Mouse (Mus musculus): ENCODE data around the gene Ptpru.
"Not testable (repeated sequence)": the region's sequence is repeated elsewhere in the genome, so short reads cannot be mapped to it uniquely, and the experiment has no call there.

Gene Ptpru

GRCm38 (mm10) chr4:131836351-131836881, 1.7 kb downstream of the Ptpru start:
- no peak for DNase-seq (ENCODE audit: low read depth, low spot score)

GRCm38 (mm10) chr4:131833971-131834609, 4.0 kb downstream of the Ptpru start:
- no peak for DNase-seq (ENCODE audit: low read depth, low spot score)

DNA sequence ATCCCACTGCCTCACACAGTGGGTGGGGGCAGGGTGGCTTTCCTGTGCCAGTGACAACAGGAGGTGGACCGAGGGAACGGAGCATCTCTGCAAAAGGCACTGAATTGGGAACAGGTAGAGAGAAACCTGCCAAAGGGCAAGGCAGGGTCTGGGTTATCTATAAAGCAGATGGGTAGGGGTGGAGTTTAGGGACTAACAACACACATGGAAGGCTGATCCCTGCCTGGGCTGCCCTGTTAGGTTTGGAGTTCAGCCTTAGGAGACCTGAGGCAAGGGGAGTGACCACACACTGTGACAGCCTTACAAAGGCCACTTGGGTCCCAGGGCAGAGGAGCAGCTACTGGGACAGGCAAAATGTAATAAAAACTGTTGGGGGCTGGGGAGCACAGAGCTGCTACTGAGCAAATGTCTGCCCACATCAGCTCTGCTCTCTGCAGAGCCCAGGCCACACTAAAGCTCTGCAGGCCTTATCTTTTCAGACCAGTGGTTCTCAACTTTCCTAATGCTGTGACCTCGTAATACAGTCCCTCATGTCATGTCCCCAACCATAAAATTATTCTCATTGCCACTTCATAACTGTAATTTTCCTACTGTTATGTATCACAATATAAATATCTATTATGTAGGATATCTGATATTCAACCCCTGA, 5.2 kb downstream of the Ptpru start:
- no peak for DNase-seq (ENCODE audit: low read depth, low spot score)

DNA sequence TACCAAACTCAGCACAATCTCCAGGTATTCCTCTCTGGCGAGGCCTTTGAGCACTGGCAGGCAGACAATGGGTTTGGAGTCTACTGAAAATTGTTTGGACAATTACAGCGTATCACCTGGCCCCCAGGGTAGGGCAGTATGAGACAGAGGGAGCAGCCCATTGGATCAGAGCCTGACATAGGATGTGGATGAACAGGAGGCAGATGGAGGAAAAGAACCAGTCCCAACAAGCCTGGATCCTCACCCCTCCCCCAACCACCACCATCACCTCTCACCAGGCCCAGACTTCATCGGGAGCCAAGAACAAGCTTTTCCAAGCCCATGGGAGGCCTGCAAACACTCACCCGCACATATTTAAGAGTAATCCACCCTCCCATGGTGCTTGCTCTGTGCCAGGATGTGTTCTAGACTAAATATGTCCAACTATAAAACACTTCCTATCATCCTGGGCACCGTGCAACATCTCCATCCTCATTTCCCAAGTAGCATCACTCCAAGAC, 6.5 kb downstream of the Ptpru start:
- DNase-seq (ENCODE audit: low read depth, low spot score), result no peak

GRCm38 (mm10) chr4:131829123-131829522, 9.0 kb downstream of the Ptpru start:
- no peak for DNase-seq (ENCODE audit: low read depth, low spot score)

GRCm38 (mm10) chr4:131826905-131827304, 11.2 kb downstream of the Ptpru start:
- peak; percentile 48 for DNase-seq (ENCODE audit: low read depth, low spot score)

DNA sequence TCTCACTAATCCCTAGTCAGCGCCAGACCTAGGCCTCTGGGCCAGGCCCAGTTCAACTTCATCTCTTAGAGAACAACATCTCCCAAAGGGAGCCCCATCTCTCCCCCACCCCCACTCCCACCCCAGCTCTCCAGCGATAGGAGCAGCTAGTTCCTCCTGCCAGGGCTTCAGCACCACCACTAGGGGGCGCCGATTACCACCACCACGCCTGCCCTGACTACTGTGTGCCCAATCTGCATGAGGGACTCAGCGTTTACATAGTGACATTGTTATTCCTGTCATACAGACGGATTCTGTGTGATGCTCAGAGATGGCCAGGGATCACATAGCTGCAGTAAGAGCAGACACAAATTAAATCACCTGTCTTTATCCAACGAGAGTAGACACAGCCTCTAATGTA, 12.3 kb downstream of the Ptpru start:
- DNase-seq (ENCODE audit: low read depth, low spot score), result no peak

DNA sequence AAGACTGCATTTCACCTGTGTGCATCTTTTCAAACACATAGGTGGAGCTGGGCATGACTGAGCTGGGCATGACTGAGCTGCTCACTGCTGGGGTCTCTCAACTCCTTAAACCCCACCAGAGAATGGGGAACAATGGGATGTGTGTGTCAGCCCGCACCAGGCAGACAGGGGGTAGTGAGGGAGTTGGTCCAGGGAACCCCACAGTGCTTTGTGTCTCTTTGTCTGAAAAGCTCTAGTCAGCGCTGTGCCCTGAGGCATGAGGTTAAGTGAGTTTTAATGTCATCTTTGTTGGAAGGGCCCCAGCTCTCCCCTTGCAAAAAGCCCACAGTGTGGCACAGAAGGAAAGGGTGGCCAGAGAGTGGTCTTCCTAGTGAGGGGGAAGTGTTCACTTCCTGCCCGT, 13.1 kb downstream of the Ptpru start:
- DNase-seq (ENCODE audit: low read depth, low spot score), result no peak

DNA sequence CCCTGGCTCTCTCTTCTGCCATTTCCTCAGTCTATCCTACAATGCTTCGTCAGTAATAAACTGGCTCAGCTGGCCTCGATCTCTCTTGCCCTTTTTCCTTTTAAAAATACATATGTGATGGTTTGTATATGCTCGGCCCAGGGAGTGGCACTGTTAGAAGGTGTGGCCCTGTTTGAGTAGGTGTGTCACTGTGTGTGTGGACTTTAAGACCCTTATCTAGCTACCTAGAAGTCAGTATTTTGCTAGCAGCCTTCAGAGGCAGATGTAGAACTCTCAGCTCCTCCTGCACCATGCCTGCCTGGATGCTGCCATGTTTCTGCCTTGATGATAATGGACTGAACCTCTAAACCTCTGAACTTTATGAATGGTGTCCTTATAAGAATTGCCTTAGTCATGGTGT, 15.5 kb downstream of the Ptpru start:
- no peak for DNase-seq (ENCODE audit: low read depth, low spot score)

GRCm38 (mm10) chr4:131821161-131821731, 16.8 kb downstream of the Ptpru start:
- DNase-seq (ENCODE audit: low read depth, low spot score), result no peak

DNA sequence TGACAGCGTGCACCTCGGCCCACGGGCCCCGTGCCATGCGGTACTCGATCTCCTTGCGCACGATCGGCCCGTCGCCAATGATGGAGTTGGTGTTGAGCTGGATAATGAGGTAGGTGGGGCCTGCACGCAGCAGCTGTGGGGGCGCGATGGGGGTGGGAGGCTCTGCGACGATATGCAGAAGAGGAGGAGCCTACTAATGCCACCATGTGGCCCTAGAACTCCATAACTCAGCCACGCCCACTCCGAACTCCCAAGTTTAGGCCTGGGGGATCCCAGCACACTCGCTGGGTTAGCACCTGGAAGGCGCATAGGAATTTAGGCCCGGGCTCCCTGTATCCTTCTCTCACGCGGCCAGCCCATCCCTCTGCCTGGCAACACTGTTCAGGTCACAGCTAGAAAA, 19.2 kb downstream of the Ptpru start:
- DNase-seq (ENCODE audit: low read depth, low spot score), result no peak

DNA sequence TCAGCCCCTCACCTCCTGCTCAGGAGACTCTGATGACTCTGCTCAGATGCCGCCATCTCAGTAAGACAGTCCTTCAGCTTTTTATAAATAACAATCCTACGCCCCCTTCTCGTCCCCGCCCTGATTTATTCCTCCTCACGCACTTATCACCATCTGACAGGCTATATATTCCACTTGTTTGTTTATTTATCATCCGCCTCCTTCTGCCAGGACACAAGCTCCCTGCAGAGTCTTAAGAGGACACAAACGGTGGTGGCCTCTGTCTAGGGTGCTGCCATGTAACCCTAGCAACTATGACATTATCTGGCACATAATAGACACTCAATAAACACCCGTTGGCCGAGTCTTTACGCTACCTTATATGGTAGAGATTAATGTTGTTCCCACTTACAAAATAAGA, 22.3 kb downstream of the Ptpru start:
- DNase-seq (ENCODE audit: low read depth, low spot score), result no peak

DNA sequence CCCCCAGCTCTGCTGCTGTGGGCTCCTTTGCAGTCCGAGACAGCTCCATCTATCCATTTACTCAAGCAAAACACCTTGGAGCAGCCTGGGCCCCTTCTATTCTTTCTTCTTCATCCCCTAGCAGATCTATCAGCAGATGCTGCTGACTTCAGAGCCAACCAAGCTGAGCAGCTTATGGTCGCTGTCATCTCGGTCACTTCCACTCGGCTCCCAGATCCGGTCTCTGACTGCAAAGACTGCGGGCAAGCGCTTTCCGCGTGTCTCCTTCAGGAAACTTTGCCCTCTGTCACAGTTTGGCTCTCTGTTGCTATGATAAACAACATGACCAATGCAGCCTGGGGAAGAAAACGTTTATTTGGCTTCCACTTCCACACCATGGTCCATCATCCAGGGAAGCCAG, 23.2 kb downstream of the Ptpru start:
- DNase-seq (ENCODE audit: low read depth, low spot score), result no peak

DNA sequence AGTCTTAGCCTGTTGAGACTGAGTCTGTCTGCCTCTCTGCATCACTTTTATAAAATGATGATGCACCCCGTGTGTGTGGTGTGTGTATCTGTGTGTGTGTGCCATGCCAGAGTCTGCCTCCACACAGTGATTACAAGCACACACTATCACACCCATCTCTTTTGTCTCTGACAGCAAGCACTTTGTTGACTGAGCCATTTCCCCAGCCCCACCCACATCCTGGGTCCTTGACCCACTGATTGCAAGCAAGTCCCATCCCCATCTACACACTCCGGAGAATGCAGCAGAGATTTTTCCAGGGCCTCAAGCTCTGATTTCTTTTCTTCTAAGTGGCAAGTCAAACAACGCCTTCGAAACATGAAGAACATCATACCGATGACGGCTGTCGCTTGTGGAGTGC, 24.3 kb downstream of the Ptpru start:
- DNase-seq (ENCODE audit: low read depth, low spot score), result no peak

DNA sequence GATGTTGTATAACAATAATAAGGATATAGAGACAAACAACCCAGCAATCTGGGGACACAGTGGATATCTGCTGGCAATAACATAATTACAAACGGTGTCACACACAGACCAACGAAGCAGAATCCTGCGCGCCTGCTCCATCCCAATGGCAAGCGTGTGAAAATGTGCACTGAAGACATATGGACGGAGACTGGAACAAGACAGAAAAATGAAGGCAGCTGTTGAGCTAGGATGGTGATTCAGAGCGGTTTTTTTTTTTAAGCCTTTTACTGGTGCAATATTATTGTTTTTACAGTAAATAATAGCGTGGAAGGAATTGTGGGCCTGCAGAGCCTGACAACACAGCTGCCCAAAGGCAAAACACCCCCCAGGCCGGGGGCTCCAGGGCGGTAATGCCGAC, 25.6 kb downstream of the Ptpru start:
- DNase-seq (ENCODE audit: low read depth, low spot score), result no peak

DNA sequence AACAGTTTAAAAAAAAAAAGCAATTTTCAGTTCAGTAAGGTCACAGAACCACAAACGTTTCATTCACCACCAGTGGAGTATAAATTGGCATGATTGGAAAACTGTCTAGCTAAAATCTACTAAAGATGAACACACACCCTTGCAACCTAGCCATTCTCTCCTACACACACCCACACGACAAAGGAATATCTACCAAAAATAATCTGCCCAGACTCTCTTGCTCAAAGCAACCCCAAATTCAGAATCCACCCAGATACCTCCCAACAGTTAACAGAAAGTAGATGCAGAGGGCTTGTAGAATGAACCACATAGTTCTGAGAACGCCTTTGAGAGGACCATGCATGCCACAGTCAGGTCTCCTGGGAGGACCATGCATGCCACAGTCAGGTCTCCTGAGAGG, 32.8 kb downstream of the Ptpru start:
- no peak for DNase-seq (ENCODE audit: low read depth, low spot score)

- DNase-seq (ENCODE audit: low read depth, low spot score), result not testable (repeated sequence)
Observed at GRCm38 (mm10) chr4:131804732-131805131, 33.4 kb downstream of the Ptpru start.

DNA sequence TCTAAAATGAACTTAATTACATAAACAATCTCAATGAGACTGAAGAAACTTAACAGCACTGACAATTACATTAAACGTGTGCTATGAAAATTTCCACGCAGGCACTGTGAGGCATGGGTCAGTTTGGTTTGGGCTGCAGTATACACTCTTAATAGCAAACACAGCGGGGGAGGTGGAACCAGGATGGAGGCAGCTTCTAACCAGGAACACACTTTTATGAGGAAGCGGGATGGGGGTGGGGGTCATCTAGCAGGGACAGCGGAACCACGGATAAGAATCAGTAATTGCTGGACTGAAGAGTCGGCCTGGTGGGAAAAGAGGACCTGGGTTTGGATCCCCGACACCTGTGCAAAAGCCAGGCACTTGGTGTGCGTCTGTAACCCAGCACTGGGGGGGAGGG, 34.2 kb downstream of the Ptpru start:
- no peak for DNase-seq (ENCODE audit: low read depth, low spot score)

GRCm38 (mm10) chr4:131798968-131799367, 39.1 kb downstream of the Ptpru start:
- no peak for DNase-seq (ENCODE audit: low read depth, low spot score)

DNA sequence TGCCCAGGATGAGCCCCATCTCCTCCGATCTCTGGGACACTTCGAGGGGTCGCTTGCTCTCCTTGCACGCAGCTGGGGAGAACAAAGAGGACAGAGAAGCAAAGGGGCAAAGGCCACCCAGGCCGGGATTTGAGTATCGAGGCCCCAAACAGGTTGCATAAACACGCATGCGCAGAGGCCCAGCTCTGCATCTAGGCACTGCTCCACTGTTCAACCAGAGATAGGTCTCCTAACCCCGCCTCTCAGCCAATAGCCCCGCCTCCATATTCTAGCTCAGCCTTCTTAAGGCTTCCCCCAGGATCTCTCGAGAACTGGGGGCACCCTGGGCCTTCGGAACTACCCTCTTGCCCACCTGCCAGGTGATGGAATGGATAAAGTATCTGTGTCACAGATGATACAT, 40.2 kb downstream of the Ptpru start:
- DNase-seq (ENCODE audit: low read depth, low spot score), result no peak

DNA sequence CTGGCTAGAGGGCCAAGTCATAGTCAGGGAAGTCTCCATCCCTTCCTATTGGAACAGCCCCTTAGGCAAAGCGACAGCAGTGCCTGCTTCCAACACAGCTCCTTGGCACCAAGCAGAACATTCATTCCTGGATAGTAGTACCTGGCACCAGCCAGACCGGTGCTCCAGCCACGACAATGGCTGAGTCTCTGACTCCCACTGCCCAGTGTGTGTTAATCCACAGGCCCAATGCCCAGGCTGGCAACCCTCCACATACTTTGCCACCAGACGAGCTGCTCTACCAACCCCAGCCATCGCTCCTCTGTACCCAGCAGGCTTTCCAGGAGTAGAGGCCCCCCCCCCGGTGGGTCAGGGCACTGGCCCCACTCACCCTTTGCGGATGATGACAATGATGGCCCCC, 40.6 kb downstream of the Ptpru start:
- no peak for DNase-seq (ENCODE audit: low read depth, low spot score)

- no peak for DNase-seq (ENCODE audit: low read depth, low spot score)
Observed at GRCm38 (mm10) chr4:131796312-131797080, 41.6 kb downstream of the Ptpru start.

All from 3T3-L1 (cell line).